Mouse (Mus musculus) B cell, adult 2 months (primary cell): ENCODE measurements at regions not wholly inside any gene's neighbourhood (a gene's known extent, or its start where the extent isn't known, plus 50 kb on each side); places are given as distances from the start of the nearest gene placed in this dataset.
A peak's percentile ranks its signal among the peaks of the same experiment; 100 is the strongest.

Source experiments
- DNase-seq, 2 experiments: peaks; one replicate each; pipeline ENCODE4 v3.0.0; 2022

GRCm38 (mm10) chr3:17796766-17797165 is 151.4 kb upstream of the Cypt12 start:
- no peak for DNase-seq

DNA sequence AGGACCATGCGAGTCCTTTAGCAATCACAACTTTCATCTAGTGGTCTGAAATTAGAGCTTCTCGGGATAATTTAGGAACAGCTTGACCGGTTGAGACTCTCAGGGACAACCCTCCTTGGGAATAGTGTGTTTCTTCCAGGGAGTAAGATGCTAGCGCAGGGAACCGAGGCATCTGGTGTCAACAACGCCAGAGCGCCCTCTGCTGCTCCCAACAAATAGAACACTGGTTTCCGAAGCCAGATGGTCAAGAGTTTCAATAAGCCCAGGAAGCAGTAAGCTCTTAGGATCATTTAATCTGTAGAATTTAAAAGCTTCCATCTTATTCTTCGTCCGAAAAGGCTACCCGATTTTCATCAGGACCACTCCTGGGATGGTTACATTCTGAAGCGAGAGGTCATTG is 149.8 kb upstream of the Cypt12 start:
- DNase-seq, result no peak

DNA sequence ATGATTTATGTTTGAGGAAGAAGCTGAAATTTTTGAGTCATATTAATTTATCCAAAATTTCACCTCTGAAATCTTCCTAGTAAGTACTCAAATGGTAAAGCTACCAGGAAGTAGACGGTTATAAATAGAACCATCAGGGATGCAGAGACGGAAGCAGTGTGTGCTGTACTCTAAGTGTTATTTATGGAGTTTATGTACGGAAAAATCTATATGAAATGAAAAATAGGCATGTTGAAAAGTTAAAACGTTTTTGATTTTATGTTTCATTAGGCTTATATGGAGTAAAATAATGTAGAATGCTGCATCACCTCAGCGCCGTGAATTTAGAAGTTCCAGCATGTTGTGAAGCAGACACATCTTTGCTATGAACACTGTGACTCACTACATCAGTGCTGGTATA is 149.1 kb upstream of the Cypt12 start:
- no peak for DNase-seq

GRCm38 (mm10) chr3:17800810-17801209 is 147.4 kb upstream of the Cypt12 start:
- no peak for DNase-seq

DNA sequence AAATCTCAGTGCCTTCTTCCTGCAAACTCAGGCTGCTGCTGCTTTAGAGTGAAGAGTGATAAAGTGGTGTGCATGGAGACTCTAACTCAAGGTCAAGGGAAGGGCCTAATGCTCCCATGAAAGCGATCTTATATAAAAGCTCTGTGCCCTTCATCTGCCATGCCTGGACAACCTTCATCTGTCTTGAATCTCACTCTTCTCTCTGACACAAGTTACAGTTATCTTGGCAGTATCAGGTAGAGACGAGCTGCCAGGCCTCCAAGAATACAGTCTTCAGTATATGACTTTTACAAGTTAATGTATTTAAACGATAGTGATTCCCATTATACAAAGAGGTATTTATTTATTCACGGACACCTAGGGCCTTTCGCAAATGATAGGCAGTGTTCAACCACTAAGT is 146.7 kb upstream of the Cypt12 start:
- no peak for DNase-seq

DNA sequence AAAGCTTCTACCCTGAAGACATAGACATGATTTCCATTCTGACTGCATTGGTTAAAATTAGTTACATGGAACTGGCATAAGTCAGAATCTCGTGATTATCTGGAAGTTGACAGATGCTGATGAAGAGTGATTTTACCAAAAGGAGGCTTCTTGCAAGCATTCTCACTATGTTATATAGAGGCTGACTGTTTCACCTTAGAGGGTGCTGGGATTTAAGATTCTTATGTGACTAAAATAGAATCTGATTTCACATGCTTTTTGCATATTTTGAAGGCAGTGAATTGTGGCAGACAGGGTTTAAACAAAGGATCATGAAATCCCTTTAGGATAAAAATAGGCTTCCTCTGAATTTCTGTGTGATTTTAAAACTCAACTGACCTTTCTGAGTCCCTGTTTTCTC is 143.0 kb upstream of the Cypt12 start:
- DNase-seq, result no peak

DNA sequence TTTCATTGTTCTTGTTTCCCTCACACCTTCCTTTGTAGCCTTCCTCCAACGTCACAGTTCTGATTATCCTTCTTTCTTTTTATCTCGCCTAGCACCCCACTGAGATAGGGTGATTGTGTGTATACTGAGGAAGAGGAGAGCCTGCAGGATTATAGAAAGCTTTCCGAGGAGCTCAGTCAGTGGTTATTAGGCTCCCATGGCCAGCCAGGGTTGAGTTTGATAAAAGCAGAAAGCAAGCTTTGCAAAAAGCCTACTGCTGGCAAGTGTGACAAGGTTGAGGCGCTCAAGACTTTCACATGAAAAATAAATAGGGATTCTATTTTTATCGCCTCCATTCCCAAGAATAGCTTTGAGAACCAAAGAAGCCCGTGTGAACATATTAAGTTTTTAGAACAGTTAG is 136.9 kb upstream of the Cypt12 start:
- no peak for DNase-seq

- no peak for DNase-seq
Observed at GRCm38 (mm10) chr3:17824201-17824600, 124.0 kb upstream of the Cypt12 start.

- no peak for DNase-seq
Observed at GRCm38 (mm10) chr3:17824662-17825061, 123.5 kb upstream of the Cypt12 start.

DNA sequence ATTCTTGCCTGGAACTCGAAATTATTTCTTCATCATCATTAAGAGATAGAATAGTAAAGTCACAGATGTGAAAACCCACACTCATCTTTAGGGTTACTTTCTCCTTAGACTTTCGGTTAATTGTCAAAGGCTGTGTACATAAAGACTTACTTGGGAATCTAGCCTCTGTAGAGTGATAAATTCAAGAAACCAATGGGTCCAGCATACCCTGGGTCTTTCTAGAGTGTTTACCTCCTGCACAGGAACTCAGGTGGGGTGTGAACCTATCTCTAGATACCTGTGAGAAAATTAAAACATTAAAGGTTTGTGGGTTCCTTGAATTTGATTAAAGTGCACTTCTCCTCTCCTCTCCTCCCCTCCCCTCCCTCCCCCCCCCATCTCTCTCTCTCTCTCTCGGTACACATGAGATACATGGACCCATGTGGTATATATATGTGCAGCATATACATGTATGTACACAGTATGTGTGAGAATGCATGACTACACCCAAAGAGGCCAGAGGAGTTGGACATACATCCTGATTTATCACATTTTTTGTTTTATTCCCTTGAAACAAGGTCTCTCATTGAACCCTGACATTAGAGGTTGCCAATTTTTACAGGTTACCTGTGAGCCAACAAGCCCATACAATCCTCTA is 122.8 kb upstream of the Cypt12 start:
- DNase-seq, result no peak

DNA sequence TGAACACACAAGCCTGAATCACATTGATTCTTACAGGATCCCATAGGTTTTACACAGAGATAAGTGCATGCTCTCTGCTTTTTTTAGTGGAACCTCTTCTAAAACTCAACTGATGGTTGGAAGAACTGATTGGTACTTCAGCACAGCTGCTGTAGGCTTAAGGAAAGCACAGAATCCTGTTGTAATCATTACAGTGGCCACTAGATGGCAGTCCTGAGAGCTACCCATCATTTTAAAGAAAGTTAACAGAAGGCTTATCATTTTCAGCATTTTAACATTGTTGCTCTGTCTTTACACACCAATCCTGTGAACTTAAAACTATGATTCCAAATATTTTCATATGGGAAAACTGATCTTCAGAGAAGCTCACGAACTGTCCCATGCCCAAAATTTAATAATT is 113.5 kb upstream of the Cypt12 start:
- DNase-seq, result peak; percentile 11 to 18

GRCm38 (mm10) chr3:17847609-17848008 is 100.6 kb upstream of the Cypt12 start:
- DNase-seq, result no peak

GRCm38 (mm10) chr3:17848181-17848580 is 100.0 kb upstream of the Cypt12 start:
- DNase-seq, result no peak

GRCm38 (mm10) chr3:17862367-17862766 is 85.8 kb upstream of the Cypt12 start:
- no peak for DNase-seq

- no peak for DNase-seq
Observed at GRCm38 (mm10) chr3:17865112-17865511, 83.1 kb upstream of the Cypt12 start.

- no peak for DNase-seq
Observed at GRCm38 (mm10) chr3:17870895-17871482, 77.2 kb upstream of the Cypt12 start.

DNA sequence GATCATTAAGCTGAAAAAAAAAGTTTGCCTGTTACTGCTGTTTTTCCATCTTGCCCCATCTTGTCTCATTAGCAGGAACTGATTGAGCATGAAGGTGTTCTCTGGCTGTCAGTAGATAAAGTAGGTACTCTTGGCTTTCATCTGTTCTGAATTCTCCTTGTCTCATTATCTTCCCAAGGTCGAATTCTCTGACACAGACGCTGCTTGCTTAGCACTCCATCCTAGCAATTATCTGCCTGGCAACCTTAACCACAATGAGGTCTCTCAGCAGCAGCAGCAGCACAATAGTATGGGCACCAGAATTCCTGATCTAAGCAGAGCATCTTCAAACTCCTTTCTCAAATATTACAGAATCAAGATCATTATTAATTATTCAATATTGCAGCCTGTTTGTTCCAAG is 52.3 kb upstream of the Cypt12 start:
- DNase-seq, result no peak

DNA sequence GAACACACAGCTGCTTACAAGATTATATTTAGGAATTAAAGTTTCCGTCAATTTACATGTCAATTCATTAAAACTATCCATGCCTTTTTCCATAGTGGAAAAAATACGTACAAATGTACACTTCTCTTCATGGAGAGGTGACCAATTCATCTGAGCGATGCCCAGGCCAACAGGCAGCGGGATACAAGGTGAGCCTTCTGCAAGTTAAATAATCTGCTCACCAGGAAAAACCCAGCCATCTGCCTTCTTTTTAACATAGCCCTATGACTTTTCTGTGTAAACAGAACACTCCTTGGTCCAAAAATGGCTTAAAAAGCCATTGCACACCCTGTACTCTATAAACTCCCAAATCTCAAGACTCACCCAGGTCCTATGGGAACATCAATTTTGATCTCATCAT is 51.5 kb upstream of the Cypt12 start:
- DNase-seq, result no peak
